Mouse (Mus musculus): Measurements from ENCODE around the gene Hint2.

Gene Hint2

DNA sequence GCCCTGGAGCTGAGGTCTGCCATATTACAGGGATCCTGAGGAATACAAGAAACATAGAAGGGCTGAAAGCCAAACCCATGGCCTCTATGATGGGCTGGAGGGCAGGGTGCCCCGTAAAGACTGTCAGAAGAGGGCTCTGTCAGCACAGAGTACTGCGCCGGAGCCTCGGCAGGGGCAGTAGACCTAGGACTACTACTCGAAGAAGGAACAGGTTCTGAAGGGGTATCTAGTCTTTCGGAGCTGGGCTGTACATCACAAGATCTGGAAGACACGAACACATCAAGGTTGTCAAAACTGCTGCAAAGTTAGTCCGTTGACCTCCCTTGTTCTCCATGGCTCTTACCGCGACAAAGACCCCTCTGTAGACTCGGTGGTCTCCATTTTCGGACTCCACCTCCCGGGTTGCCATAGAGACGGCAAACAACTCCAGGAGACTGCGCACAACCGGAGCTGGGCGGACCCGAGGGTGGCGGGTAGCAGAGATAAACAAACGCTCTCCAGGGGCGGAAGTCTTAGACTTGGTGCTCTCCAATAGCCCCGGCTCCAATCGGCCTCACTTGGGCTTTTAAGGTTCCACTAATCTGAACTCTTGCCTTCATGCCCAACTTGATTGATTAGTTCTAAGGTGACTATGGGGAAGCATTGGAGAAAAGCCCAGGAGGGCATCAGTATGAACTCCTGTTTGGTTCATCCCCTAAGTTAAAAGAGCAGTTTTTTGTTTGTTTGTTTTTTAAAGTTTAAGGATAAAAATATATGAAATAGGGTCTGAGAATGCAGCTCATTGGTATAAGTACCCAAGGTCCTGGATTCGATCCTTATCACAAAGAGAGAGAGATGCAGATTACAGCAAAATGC lies 2.9 kb downstream of the Hint2 start, which contains the start of gene Spag8:
Spag8 (minus strand) TSS at position 434 of the 855 bp plus-strand sequence.
- DNase-seq: peak; percentile 78

GRCm38 (mm10) chr4:43652726-43653125 lies 3.5 kb downstream of the Hint2 start:
- DNase-seq: no peak

DNA sequence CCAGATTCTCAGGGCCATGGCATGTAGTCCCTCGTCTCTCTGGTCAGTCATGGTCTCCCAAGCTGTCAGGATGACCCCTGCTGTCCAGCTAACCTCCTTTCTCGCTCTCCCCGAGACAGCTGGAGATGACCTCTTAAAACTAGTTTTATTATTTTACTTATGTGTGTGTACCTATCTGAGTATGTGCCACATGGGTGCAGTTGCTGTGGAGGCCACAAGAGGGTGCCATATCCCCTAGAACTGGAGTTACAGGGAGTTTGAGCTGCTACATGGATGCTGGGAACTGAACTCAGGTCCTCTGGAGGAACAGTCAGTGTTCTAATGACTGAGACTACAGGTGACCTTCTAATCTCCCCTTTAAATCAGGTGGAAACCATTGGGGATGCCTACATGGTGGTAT lies 6.5 kb downstream of the Hint2 start:
- DNase-seq: no peak

- no peak for DNase-seq
Measured at GRCm38 (mm10) chr4:43640491-43640890, 15.8 kb downstream of the Hint2 start.

DNA sequence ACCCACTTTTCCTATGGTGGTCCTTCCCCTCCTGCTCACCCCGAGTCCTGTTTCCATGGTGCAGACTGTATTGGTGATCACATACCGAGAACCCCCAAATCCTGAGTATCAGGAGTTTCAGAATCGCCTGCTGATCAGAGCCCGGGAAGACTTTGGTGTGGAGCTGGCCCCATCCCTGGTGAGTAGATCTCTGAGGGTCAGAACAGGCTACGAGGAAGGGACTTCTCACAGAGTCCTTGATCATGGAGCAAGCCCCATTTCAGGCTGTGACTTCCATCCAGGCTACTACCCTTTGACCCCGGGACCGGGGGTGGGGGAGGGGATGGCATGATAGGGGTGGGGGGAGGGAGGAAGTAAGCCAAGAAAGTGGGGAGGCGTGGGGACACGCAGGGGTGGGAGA lies 16.2 kb downstream of the Hint2 start:
- no peak for DNase-seq

- DNase-seq: no peak
Measured at GRCm38 (mm10) chr4:43636751-43637150, 19.5 kb downstream of the Hint2 start.

DNA sequence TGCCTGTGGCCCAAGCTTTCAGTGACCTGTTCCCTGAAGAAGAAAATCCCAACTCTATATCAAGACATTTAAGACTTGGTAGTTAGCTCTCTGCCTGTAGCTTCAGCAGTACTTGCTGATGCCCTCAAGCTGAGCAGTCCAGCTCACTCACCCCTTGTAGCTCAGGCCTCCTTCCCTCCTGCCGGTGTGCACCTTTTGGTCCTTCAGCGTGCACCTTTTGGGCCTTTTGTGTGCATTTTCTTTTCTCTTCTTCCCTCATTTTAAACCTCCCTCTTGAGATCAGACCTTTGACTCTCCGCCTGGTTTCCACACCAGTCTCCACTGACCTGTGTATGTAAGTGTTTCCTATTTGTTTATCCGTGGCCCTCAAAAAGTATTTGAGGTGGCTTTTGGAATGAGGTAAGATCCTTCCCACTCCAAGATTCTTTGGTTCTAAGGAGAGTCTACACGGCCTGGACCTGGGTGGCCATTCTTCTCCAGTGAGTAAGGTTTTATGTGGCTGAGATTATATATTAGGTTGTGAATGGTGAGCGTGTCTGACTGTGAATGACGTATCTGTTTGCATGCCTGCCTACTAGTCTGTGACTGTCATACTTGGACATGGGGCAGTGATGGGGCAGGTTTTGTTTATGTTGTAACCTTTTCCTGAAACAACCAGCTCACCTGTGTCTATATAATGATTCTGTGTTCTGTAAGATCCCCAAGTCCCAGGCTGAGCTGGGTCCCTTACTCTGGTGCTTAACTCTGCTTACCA lies 21.5 kb downstream of the Hint2 start:
- no peak for DNase-seq

- no peak for DNase-seq
Measured at GRCm38 (mm10) chr4:43633736-43634135, 22.5 kb downstream of the Hint2 start.

GRCm38 (mm10) chr4:43633296-43633695 lies 23.0 kb downstream of the Hint2 start:
- no peak for DNase-seq

GRCm38 (mm10) chr4:43631956-43632920 lies 24.0 kb downstream of the Hint2 start:
- no peak for DNase-seq

- no peak for DNase-seq
Measured at GRCm38 (mm10) chr4:43631046-43631955, 25.0 kb downstream of the Hint2 start, which contains the start of gene Npr2. TSS of gene Npr2 (plus strand) at chr4:43631935.

GRCm38 (mm10) chr4:43630671-43631045 lies 25.6 kb downstream of the Hint2 start:
- DNase-seq: no peak

DNA sequence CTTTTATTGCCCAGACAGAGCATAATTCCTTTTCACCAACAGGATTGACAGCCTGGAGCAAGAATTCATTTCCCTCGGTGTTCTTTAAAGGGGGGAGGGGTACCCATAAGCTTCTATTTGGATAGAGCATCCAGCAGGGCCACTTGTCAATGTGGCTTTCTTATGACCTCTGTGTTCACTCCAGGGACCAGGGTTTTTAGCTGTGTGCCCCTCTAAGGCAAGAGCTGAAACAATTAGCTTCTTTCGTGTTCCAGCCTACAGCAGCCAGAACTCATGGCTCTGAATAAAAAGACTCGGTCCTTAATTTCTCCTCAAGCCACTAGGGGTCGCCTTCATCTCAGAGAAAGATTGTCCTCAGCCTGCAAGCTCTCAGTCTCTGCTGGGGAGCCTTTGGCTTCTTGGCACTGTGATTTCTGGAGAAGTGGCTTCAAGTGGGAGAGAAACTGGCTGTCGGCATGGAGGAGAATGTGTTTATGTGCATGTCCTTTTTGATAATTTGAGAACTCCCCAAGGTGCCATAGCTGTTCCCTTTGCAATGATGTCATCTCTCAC lies 26.2 kb downstream of the Hint2 start:
- peak; percentile 95 for DNase-seq

DNA sequence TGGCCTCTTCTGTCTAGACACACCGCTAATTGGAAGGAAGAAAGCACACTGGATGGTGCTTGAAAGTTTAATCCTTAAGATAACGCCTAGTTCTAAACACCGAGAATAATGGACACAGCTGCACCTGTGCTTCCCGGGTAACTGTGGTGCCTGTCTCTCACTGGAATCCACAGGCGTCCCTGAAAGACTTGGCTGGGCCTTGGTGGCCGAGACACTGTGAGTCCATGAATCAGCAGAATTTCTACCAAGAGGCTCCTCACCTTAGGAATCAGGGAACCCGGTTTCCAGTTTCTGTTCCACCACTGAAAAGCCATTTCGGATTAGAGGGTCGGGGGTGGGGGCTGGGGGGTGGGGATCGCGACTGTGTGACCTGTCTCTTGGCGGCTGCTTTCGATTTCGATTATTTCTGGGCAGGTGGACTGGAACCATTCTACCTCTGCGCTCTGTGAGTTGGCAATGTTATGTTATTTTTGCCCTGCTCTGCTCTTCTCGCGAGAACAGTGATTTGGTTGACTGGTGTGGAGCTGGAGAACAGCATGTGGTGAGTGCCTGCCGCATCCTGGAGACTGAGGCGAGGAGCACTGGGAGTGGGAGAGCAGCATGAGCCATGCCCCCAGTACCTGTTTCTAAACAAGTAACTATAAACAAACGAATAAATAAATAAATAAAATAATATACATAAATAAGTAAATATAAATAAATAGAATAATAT lies 27.0 kb downstream of the Hint2 start:
- no peak for DNase-seq

DNA sequence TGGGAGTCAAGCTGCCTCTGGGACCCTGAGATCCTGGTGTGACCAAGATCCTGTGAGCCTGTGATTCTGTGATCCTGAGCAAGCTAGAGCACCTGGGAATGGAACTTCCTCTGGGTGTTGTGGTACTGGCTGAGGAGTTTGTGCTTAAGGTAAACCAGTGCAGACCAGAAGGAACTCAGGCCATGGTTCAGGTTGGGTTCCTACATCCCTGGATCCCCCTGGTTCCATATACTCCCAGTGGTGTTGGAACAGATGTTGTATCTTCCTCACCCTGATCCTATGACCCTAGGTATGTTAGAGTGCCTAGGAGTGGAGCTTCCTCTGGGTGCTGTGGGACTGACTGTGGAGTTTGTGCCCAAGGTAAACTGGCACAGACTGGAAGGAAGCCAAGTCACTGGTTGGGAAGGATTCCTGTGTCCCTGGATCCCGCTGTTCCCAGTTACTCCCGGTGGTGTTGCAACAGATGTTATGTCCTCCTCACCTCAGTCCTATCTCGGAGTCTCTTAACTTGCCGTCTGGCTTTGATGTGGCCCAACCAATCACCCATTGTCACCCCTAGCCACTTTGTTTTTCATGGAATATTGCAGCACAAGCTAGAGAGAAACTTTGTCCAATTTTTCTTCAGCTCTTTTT lies 36.0 kb downstream of the Hint2 start:
- no peak for DNase-seq

- peak; percentile 77 for DNase-seq
Measured at GRCm38 (mm10) chr4:43613060-43613730, 43.1 kb downstream of the Hint2 start.

DNA sequence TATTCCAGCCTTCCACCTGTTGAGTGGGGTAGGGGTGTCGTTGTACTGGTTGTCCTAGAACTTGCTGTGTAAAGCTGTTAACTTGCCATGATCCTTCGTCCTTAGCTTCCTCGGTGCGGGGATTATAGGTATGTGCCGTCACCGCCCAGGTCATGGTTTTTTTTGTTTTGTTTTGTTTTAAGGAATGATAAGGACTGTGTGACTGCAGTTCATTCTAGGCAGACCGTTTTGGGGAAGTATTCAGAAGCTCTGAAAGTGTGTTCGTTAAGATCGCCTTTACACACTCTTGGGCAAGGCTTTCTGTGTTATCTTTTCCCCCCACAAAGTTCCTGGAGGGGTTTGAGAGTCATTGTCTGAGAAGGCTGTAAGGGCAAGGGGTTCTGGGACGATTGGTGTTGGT lies 43.7 kb downstream of the Hint2 start:
- no peak for DNase-seq

GRCm38 (mm10) chr4:43604751-43605685 lies 51.2 kb downstream of the Hint2 start:
- no peak for DNase-seq
